Mouse (Mus musculus) telencephalon, adult 2 months (tissue): ENCODE measurements around the gene Leng9.
"Not testable (repeated sequence)": the region's sequence is repeated elsewhere in the genome, so short reads cannot be mapped to it uniquely, and the experiment has no call there.

Experiments used
- DNase-seq: peaks from one replicate; pipeline ENCODE4 v3.0.0-alpha.2; 2011; ENCODE audit warnings: low read depth, low spot score

Leng9 gene

DNA sequence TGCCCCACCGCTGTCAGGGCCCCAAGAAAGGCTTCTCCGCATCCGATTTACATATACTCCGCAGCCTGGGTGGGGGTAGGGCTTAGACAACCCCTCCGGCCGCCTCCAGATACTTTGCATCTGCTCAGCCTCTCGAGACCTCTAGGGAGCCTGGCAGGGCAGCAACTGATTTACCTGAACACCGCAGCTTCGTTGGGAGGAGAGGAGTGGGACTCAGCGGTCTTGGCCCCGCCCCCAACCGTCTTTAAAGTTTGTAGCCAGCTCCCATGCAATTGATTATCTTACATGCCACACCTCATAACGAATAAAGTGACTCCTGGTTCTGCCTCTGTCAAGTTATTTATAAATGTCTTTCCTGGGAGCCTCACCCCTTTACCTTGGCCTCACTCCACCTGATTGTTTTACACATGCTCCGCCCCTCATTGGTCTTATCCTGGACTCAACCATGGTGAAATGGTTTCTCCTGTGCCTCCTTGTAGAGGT is at the start of gene Leng9:
Gene Leng9 (minus strand): TSS at position 316 of the 483 bp plus-strand sequence.
- DNase-seq, result no peak

DNA sequence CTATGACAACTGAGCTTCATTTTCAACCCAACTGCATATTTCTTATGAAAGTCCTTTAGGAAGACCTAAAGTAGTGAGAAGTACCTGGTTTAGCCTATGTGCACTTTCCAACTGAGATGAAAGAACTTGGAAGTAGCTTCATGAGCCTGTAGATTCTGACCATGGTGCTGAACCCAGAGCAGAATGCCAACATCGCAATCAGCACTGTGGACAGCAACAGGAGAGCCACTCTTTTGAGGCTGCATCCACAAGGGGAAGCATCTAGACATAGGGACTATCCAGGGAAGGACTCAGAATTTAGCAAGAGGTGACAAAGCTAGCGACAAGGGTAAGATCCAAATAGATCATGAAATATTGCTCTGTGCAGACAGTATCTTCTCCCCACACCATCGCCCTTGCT is 28.3 kb upstream of the Leng9 start:
- DNase-seq, result no peak

DNA sequence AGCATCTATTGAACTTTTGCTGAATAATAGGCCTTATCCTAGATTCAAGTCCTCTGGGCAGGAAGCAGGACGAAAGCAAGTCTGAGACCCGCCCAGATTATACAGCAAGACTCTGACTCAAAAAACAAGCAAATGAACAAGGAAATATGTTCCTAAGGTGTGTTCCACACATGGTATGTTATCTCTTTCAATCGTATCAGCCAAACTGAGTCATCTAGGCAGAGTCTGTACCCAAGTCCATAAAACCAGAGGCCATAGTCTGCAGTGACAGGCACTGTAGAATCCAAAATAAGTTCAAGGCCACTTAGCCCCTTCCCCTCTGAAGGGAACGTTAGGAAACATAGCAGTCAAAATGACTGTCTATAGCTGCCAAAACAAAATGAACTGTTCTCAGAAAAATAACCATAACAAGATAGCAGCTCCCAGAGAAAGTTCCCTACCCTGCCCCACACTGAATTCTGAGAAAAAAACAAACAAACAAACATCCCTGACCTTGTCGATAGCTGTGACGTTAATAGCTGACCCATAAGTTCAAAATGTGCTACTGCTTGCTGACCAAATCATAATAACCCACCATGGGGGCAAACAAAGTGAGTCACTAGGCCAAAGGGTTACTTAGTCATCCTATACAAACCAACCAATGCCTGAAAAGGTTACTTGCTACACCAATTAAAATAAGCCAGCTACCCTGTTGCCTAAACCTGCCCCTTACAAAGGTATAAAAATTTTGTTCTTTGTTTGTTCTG is 20.2 kb upstream of the Leng9 start:
- no peak for DNase-seq

DNA sequence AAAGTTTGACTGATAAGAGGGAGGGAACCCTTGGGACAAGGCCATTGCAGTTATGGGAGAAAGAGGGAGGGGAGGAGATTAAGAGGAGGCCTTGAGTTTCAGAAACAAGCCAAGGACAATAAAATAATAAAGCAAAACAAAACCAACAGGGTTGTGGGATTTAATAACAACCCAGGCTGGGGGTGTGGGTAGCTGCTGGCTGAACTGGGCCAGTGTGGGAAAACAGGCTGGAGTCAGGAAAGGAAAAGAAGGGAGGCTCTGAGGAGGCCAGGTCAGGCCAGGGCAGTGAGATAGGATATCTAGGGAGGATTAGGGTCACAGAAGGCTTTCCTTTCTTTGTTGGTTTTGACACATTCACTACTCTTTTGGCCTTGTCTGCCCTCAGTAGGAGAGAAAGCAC is 16.9 kb upstream of the Leng9 start:
- DNase-seq, result no peak

DNA sequence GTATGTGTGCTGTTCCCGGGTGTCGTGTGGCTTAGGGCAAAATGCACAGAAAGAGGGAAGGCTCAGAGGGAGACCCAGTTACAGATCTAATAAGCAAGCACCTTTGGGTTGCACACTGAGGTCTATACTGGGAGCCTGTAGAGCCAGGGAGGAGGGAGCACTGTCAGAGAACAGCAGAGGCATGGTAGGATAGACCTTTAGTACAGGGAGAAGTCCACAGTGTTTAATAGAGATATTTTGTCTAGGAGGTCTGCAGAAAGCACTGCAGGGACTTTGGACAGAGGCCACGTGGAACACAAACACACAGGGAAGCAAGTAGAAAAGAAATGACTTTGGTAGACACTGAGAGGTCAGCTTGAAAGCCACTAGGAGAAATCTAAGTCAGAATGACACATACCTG is 15.1 kb upstream of the Leng9 start:
- DNase-seq, result no peak

DNA sequence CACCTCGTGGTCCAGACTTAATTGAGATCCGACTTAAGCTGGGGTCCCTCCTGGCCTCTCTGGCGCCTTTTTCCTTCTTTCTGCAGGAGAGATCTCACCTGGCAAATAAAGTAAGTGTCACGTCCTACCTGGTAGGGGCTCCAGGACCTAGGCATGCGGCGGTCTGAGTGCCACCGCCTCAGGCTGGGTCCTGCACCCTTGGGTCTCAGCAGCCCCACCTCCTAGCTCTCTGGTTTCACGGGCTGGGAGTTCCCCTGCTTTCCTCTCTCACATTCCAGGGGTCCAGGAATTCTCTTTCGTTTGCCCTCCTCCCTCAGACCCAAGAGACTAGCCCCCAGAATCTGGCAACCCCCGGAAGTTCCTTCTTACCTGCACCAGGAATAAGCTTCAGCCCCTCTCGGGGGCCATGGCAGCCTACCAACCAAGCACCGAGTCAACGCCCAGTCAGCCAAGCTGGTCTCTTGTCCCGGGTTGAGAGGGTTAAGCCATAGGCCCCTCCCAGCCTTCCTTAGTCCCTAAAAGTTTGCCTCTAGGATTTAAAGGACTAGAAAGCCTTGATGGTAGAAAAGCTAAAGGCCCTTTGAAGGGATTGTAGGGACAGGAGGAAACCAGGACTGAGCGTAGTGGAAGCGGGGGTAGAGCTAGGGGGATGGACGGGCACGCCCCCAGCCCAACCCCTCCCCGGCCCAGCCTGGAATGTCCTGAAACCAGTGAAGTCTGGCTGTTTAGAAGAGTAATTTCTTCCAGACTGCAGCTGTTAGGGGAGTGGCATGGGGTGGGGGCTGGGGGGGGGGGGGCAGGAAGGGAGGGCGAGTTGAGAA is 14.1 kb upstream of the Leng9 start, which contains the start of gene Cdc42ep5:
Gene Cdc42ep5 (minus strand): TSS at position 771 of the 821 bp plus-strand sequence.
- no peak for DNase-seq

DNA sequence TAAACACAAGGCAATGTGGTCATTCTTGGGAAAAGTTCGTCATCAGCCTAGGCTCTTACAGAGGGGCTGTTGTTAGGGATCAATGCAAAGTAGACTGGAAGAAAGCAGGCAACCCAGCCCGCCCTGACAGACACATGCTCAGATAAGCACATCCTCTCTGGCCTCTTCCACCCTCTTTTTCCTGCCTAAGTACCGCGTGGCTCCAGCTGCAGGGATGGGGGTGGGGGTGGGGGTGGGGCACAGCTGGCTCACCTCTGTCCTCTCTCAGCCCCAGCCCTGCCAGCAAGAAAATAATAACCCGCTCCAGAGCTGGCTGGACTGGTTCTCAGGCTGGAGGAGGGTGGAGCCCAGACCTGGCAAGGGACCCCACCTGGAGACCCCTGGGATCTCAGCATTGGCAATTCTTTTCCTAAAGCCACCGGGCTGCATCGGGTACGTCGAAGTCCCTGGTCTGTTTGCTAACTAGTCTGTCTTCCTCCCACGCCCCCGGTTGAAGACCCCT is 13.4 kb upstream of the Leng9 start:
- no peak for DNase-seq

DNA sequence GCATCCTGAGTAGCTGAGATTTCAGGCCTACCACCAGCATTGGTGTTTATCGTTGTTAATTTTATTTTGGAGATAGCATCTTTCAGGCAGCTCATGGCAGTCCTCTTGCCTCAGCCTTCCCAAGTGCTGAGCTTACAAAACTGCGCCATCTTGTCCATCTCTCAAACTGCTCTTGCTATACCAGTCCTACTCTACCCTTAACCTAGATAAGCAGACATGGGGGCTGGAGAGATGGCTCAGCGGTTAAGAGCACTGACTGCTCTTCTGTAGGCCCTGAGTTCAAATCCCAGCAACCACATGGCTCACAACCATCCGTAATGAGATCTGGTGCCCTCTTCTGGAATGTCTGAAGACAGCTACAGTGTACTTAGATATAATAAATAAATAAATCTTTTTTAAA is 11.4 kb upstream of the Leng9 start:
- DNase-seq, result not testable (repeated sequence)

DNA sequence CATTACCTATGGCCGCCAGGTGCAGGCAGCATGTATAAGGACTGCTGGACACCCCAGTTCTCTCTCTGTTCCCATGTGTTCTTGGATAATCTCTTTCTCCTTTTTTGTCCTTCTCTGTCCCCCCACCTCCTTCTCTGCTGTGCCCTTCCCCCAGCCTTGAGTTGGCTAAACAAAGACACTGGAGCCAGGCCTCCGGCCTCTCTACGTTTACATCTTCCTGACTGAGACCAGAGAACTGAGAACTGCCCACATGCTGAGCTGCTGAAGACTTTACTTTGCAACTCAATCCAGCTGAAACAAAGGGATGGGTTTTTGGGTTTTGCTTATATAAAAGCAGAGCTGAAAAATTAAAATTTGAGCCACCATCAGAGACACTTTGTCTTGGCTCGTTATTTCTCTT is 4.8 kb upstream of the Leng9 start:
- DNase-seq, result no peak

DNA sequence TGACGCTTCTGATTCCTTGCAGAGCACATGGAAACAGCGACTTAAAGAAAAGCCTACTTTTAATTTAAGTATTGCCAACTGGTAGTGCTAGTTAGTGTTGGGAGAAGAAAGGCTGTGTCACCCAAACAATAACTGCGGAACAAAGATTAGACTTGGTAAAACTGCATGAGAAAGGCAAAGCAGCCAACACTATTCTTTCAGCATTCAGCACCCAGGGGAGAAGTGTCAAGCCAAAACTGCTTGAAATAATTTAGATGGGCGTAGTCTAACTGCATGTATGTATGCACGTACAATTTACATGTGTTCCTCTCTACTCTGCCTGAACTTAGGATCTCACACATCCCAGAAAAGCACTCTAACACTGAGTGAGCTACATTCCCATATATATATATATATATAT is 4.2 kb upstream of the Leng9 start:
- DNase-seq, result no peak

DNA sequence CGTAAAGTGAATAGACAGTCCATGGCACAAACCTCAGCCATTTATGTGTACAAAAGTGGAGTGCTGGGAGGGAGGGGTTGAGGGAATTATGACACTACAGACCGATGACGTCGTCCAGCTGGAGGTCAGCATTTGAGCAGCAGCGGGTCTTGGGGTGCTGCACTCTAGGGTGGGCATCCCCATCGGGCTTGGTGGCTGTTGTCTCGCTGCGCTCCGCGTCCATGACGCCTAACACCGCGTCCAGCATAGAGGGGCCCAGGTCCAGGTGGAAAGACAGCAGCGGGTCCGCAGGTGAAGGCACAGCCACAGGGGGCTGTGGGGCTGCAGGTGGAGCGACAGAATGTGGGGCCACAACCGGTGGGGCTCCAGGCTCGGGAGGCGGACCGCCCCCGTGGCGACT is 1.1 kb upstream of the Leng9 start:
- no peak for DNase-seq

DNA sequence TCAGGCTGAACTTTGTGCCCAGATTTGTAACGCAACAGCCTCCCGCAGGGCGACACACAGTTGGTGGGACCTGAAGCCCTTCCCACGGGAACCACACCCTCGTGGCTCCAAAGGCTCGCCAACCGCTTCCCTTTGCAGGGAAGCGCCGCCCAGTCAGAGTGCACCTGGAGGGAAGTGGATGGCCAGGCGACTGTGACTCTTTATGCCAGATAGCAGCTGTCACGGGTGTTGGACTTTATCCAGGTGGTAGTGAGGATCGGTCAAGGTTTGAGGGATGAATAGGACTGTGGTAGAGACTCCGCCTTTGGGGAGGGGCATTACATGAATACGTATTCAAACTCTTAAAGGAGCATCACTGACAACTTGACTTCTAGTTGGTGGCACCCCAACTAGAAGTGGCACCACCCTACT is 642 bp upstream of the Leng9 start:
- no peak for DNase-seq

DNA sequence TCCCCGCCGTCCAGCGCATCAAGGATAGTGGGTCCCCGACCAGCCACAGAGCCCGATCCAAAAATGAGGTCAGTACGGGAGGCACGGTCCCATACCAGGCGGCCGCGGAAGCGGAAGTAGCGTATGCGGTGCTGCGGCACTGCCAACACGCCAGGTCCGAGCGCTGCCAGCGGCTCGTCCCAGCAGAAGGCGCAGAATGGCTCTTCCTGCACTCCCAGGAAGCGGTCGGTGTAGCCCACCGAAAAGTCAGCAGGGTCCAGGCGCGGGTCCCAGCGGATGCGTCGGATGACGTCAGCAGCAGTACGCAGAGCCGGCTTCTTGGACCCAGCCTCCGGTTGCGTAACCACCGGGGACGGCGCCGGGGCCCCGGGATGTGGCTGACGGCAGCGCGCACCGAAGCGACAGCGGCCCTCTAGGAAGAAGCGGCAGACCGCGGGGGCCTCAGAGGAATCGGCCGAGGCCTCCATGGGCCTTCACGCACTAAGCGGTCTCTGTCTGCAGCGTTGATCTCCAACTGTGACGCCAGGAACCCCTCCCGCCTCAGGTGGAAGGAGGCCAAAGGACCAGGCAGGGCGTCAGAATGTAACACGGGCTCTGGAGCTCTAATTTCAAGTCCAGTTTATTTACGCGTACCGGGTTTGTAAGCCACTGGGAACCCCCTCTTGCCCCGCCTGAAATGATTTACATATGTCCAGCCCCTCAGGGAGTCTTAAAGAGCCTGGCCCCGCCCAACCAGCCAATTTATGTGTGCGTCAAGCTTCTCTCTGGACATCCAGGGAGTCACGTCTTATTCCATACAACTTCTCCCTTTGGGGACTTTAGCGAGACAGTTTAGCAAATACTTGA is 742 bp downstream of the Leng9 start:
- peak; percentile 72 for DNase-seq

DNA sequence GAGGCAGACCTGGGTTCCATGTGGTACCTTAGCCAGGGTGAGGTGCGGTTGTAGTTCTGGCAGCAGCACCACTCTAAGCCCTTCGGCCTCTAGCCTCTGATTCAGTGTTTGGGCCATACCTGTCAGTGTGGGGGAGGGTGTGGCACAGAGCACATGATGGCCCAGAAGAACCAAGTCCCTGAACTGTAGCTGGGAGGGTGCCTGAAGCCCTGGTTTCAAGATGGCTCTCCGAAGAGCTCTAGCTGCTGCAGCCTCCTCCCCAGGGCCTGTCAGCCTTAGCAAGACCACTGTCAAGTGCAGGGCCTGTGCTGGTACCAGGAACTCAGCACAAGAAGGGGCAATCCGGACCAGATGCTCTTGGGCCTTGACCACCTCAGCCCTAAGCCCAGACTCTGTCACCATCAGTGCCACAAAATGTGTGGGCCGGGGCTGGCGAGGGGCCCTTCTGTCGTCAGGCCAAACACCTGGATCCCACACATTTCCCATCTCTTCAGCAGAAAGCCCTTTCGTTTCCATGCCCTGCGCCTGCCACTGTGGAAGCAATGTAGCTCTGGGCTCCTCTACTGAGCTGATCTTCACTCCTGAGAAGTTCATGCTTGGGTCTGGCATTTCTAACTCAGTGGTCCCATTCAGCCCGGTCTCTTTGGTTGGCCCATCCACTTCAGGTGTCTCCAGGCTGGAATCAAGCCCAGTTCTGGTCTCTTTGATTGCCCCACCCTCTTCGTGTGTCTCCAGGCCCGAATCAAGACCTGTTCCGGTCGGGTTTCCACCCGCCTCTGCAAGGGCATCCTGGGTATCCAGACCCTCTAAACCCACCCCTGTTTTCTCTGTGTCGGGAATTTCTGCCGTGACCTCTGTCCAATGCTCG is 1.6 kb downstream of the Leng9 start:
- DNase-seq, result no peak

DNA sequence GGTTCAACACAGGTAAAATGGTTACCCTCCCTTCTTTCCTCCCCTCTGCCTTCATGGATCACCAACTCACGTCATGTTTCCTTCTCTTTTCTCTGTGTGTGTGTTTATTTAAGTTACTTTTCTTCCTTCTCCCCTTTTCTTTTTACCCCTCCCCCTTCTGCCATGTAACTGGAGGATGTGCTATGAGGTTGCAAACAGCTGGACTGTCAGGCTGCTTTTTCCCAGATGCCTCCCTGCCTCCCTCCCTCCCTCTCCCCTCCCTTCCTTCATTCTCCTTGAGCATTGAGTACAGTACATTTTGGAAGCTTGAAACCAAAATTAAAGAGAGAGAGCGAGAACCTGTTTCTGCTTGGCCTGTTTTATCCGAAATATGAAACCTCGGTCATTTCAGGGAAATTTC is 2.3 kb downstream of the Leng9 start:
- no peak for DNase-seq

DNA sequence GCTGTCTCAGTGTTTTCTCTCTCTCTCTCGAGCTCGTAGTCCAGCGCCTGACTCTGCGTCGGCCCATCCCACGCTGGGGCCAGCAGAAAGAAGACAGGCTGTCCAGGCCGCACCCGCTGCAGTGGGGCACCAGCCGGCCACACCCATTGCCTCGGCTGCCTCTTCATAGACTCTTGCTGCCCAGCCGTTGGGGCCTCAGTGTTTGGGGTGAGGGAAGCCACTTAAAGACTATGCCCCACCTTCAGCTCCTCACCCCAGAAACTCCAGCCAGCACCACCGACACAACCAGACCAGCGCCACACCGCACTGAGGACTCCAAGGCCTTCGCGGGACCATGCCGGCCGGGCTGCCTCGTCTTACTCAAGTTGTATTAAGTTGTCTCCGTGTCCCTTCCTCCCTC is 2.8 kb downstream of the Leng9 start:
- DNase-seq, result no peak

DNA sequence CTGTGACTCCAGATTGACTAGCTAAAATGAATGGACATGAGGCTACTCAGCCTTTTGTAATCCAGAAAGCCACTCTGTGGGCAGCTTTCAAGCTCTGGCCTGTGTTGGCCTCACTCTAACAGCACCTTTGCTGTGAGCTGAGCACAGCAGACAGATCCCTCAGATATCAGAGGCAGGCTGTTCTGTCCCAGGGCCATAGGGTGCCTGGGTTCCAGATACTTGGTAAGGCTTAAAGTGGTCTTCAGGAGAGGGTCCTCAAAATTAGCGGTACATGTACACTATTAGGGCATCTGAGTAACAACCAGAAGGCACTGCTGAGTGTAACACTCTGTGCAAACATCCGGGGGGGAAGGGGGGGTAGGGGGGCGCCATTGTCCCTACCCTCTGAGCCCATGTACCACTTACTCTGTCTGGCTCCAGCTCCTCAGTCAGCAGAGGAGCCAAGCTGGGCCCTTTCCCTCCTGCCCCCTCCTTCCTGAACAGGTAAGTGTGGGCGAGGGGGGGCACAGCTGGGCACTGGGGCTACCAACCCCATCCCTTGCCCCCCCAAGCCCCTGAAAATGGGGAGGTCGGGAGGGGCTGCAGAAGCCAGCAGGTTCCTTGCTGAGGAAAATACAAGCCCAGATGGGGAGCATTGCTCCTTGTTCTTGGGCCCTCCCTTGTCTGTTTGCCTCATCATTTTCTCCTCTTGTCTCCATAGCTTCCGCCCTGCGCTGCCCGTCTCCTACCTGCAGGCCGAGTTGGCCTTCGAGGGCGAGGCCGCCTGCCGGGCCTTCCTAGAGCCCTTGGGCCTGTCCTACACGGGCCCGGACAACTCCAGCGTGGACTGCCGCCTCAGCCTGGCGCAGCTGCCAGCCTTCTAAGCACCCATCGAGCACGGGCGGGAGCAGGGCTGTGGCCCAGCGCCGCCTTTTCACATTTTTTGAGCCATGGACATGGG is 3.7 kb downstream of the Leng9 start:
- DNase-seq, result no peak

DNA sequence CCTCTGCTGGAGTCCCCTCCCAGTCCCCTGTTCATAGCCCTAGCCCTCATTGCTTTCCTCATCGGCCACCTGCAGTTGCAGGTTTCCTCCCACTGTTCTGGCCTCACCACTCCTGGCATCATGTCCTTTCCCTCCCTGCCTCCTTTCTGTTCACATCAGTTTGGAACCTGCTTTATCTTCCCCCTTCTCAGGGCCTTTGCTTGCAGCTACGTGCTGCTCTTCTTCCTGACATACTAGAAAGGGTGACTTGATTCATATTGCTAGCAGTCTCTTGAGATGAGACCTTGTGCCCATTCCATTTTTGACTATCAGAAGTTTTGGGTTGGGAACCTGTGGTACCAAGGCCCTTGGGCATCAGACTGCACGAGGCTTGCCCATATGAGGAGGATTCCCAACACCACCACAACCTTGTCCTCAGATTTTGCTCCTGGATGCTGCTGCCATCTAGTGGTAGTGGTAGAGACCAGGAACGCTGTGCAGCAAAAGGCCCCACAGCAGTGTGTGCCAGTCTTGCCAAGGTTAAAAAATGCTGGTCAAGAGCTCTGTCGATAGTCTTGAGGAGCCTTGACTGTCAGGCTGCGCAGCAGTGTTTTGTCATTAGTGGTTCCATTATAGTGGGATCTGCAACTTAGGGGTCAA is 4.5 kb downstream of the Leng9 start:
- DNase-seq, result no peak
